Mouse (Mus musculus): ENCODE measurements at regions not wholly inside any gene's neighbourhood (a gene's known extent, or its start where the extent isn't known, plus 50 kb on each side); places are given as distances from the start of the nearest gene placed in this dataset.
A peak's percentile ranks its signal among the peaks of the same experiment; 100 is the strongest.
"Not testable (repeated sequence)": the region's sequence is repeated elsewhere in the genome, so short reads cannot be mapped to it uniquely, and the experiment has no call there.

GRCm38 (mm10) chr14:86315974-86316373 is 825.1 kb downstream of the Diaph3 start:
- Histone ChIP-seq H3K9ac (replicated peaks; ENCODE audit: low read depth, low read length) (no peak overlapping the region), H3K4me1 (ENCODE audit: control insufficient read depth, insufficient read depth, low read length) (no peaks in the 10 kb centered on the region), H3K36me3 (ENCODE audit: control insufficient read depth, insufficient read depth, low read length) (no peaks in the 10 kb centered on the region), H3K27ac (ENCODE audit: low read depth, low read length) (no peak overlapping the region), H3K9me3 (ENCODE audit: control insufficient read depth, low read length) (no peaks in the 10 kb centered on the region), H3K4me3 (ENCODE audit: low read depth, low read length) (no peak overlapping the region), H3K27me3 (ENCODE audit: control insufficient read depth, insufficient read depth, low read length) (no peaks in the 10 kb centered on the region), H3K4me2 (ENCODE audit: low read depth, low read length) (no peak overlapping the region)
- WGBS: 87% methylated on average over 6 of the region's 6 CpGs
- ATAC-seq (ENCODE audit: low read depth): no peak

DNA sequence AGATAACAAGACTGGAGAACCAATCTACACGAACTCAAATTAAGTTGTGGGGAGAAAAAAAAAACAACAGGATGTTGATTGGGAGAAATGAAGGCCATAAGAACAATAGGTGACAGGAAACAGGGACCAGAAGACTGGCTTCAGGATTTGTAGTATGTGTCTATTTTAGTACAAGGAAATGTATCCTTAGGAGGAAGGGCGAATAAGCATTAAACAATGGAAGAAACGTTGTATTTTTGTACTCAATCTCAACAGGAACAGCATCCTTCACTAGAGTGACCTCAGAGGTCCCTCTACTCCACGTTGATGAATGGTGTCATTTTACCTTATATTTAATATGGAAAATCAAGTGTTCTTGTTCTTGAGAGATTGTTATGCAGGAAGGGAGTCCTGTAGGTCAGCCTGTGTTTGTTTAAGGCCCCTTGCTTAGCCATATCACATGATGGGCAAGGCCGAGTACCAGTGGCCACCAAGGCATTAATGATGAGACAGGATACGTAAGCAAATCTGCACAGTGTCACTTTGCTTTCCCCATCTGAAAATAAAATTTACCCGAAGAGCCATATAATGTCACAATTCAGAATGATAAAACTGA is 832.0 kb downstream of the Diaph3 start:
- Histone ChIP-seq H3K27me3 (ENCODE audit: control insufficient read depth, insufficient read depth, low read length) (no peaks in the 10 kb centered on the region), H3K36me3 (ENCODE audit: control insufficient read depth, insufficient read depth, low read length) (no peaks in the 10 kb centered on the region), H3K9ac (replicated peaks; ENCODE audit: low read depth, low read length) (no peak overlapping the region), H3K4me1 (ENCODE audit: control insufficient read depth, insufficient read depth, low read length) (no peaks in the 10 kb centered on the region), H3K27ac (ENCODE audit: low read depth, low read length) (no peak overlapping the region), H3K4me3 (ENCODE audit: low read depth, low read length) (no peak overlapping the region), H3K4me2 (ENCODE audit: low read depth, low read length) (no peak overlapping the region), H3K9me3 (ENCODE audit: control insufficient read depth, low read length) (no peaks in the 10 kb centered on the region)
- WGBS: 82% methylated on average over 7 of the region's 7 CpGs
- no peak for ATAC-seq (ENCODE audit: low read depth)

GRCm38 (mm10) chr14:86307806-86308205 is 833.2 kb downstream of the Diaph3 start:
- Histone ChIP-seq H3K36me3 (ENCODE audit: control insufficient read depth, insufficient read depth, low read length) (no peaks in the 10 kb centered on the region), H3K4me3 (ENCODE audit: low read depth, low read length) (no peak overlapping the region), H3K27ac (ENCODE audit: low read depth, low read length) (no peak overlapping the region), H3K4me2 (ENCODE audit: low read depth, low read length) (no peak overlapping the region), H3K9ac (replicated peaks; ENCODE audit: low read depth, low read length) (no peak overlapping the region), H3K4me1 (ENCODE audit: control insufficient read depth, insufficient read depth, low read length) (no peaks in the 10 kb centered on the region), H3K9me3 (ENCODE audit: control insufficient read depth, low read length) (no peaks in the 10 kb centered on the region), H3K27me3 (ENCODE audit: control insufficient read depth, insufficient read depth, low read length) (no peaks in the 10 kb centered on the region)
- peak; percentile 60; the same call in 1 of the 2 replicates for ATAC-seq (ENCODE audit: low read depth)
- 42% methylated on average over 2 of the region's 2 CpGs for WGBS

- Histone ChIP-seq H3K4me1 (ENCODE audit: control insufficient read depth, insufficient read depth, low read length) (no peaks in the 10 kb centered on the region), H3K9ac (replicated peaks; ENCODE audit: low read depth, low read length) (no peak overlapping the region), H3K9me3 (ENCODE audit: control insufficient read depth, low read length) (no peaks in the 10 kb centered on the region), H3K36me3 (ENCODE audit: control insufficient read depth, insufficient read depth, low read length) (no peaks in the 10 kb centered on the region), H3K4me2 (ENCODE audit: low read depth, low read length) (no peak overlapping the region), H3K27ac (ENCODE audit: low read depth, low read length) (no peak overlapping the region), H3K27me3 (ENCODE audit: control insufficient read depth, insufficient read depth, low read length) (no peaks in the 10 kb centered on the region), H3K4me3 (ENCODE audit: low read depth, low read length) (no peak overlapping the region)
- 93% methylated on average over 5 of the region's 5 CpGs for WGBS
- no peak for ATAC-seq (ENCODE audit: low read depth)
Observed at GRCm38 (mm10) chr14:86301666-86302065, 839.4 kb downstream of the Diaph3 start.

DNA sequence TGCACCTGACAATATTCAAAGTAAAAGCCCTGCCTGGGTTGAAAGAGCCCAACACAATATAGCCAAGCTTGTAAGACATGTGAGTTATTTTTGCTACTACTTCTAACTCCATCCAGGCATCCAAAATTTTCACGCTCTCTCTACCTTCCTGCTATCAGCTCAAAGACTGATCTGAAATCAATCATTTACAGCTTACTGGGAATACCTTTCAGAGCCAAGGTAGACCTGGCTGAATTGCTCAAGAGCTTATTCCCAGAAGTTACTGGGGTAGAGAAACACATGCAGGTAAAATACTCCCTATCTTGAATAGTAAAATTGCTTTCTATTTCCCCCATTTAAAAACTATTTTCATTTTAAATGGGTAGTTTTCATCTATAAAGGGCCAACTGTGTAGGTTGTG is 840.2 kb downstream of the Diaph3 start:
- Histone ChIP-seq H3K4me1 (ENCODE audit: control insufficient read depth, insufficient read depth, low read length) (no peaks in the 10 kb centered on the region), H3K4me2 (ENCODE audit: low read depth, low read length) (no peak overlapping the region), H3K36me3 (ENCODE audit: control insufficient read depth, insufficient read depth, low read length) (no peaks in the 10 kb centered on the region), H3K27me3 (ENCODE audit: control insufficient read depth, insufficient read depth, low read length) (no peaks in the 10 kb centered on the region), H3K9me3 (ENCODE audit: control insufficient read depth, low read length) (no peaks in the 10 kb centered on the region), H3K27ac (ENCODE audit: low read depth, low read length) (no peak overlapping the region), H3K4me3 (ENCODE audit: low read depth, low read length) (no peak overlapping the region), H3K9ac (replicated peaks; ENCODE audit: low read depth, low read length) (no peak overlapping the region)
- WGBS: 91% methylated on average over 1 of the region's 1 CpGs
- ATAC-seq (ENCODE audit: low read depth): no peak

DNA sequence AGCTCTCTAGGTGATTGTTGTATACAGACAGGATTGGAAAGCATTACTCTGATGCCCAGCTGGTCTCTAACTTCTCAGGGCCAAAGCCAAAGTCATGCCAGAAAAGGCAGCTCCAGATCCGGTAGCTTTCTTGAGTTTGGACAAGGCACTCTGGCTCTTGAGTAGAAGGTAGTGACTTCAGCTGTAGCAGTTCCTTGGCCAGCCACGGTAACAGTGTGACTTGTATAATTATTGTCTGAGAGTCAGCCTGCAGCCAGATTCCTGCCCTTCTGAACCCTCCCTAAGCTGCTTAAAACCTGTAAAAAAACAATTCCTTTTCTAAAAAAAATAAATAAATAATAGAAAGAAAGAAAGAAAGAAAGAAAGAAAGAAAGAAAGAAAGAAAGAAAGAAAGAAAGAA is 843.0 kb downstream of the Diaph3 start:
- no peaks in the 10 kb centered on the region for H3K9me3 ChIP-seq (ENCODE audit: control insufficient read depth, low read length)
- H3K4me3 ChIP-seq (ENCODE audit: low read depth, low read length): no peak overlapping the region
- 75% methylated on average over 2 of the region's 2 CpGs for WGBS
- no peak overlapping the region for H3K9ac ChIP-seq (replicated peaks; ENCODE audit: low read depth, low read length)
- no peak overlapping the region for H3K27ac ChIP-seq (ENCODE audit: low read depth, low read length)
- H3K27me3 ChIP-seq (ENCODE audit: control insufficient read depth, insufficient read depth, low read length): no peaks in the 10 kb centered on the region
- H3K4me1 ChIP-seq (ENCODE audit: control insufficient read depth, insufficient read depth, low read length): no peaks in the 10 kb centered on the region
- no peak for ATAC-seq (ENCODE audit: low read depth)
- H3K4me2 ChIP-seq (ENCODE audit: low read depth, low read length): no peak overlapping the region
- no peaks in the 10 kb centered on the region for H3K36me3 ChIP-seq (ENCODE audit: control insufficient read depth, insufficient read depth, low read length)

GRCm38 (mm10) chr14:86294606-86295005 is 846.4 kb downstream of the Diaph3 start:
- H3K27me3 ChIP-seq (ENCODE audit: control insufficient read depth, insufficient read depth, low read length); H3K27ac ChIP-seq (ENCODE audit: low read depth, low read length); ATAC-seq (ENCODE audit: low read depth); H3K36me3 ChIP-seq (ENCODE audit: control insufficient read depth, insufficient read depth, low read length); H3K4me1 ChIP-seq (ENCODE audit: control insufficient read depth, insufficient read depth, low read length); H3K9ac ChIP-seq (replicated peaks; ENCODE audit: low read depth, low read length); H3K4me2 ChIP-seq (ENCODE audit: low read depth, low read length); H3K9me3 ChIP-seq (ENCODE audit: control insufficient read depth, low read length); H3K4me3 ChIP-seq (ENCODE audit: low read depth, low read length): not testable (repeated sequence)
- WGBS: 91% methylated on average over 5 of the region's 5 CpGs

DNA sequence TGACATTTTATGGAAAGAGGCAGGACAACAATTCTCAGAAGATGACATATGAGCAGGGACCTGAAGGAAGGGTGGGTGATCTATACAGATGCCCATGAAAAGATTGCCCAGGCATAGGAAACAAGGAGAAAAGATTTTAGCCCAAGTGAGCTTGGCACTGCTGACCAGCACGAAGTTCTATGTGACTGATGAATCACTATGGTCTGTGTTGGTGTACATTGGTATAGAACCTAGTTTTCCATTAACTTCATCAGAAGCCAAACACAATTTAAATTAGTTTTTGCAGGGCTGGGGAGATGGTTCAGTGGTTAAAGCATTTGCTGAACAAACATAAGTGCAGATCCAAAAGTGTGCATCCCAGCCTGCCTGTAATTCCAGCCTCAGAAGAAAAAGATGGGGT is 847.2 kb downstream of the Diaph3 start:
- ATAC-seq (ENCODE audit: low read depth): no peak
- Histone ChIP-seq H3K36me3 (ENCODE audit: control insufficient read depth, insufficient read depth, low read length) (no peaks in the 10 kb centered on the region), H3K9ac (replicated peaks; ENCODE audit: low read depth, low read length) (no peak overlapping the region), H3K27me3 (ENCODE audit: control insufficient read depth, insufficient read depth, low read length) (no peaks in the 10 kb centered on the region), H3K27ac (ENCODE audit: low read depth, low read length) (no peak overlapping the region), H3K4me3 (ENCODE audit: low read depth, low read length) (no peak overlapping the region), H3K4me1 (ENCODE audit: control insufficient read depth, insufficient read depth, low read length) (no peaks in the 10 kb centered on the region), H3K4me2 (ENCODE audit: low read depth, low read length) (no peak overlapping the region), H3K9me3 (ENCODE audit: control insufficient read depth, low read length) (no peaks in the 10 kb centered on the region)
- WGBS: 85% methylated on average over 1 of the region's 1 CpGs

- H3K9ac ChIP-seq (replicated peaks; ENCODE audit: low read depth, low read length): no peak overlapping the region
- H3K4me2 ChIP-seq (ENCODE audit: low read depth, low read length): no peak overlapping the region
- H3K4me3 ChIP-seq (ENCODE audit: low read depth, low read length): no peak overlapping the region
- H3K9me3 ChIP-seq (ENCODE audit: control insufficient read depth, low read length): no peaks in the 10 kb centered on the region
- WGBS: 64% methylated on average over 3 of the region's 3 CpGs
- no peaks in the 10 kb centered on the region for H3K27me3 ChIP-seq (ENCODE audit: control insufficient read depth, insufficient read depth, low read length)
- no peak; the same call in 1 of the 2 replicates for ATAC-seq (ENCODE audit: low read depth)
- H3K36me3 ChIP-seq (ENCODE audit: control insufficient read depth, insufficient read depth, low read length): no peaks in the 10 kb centered on the region
- no peaks in the 10 kb centered on the region for H3K4me1 ChIP-seq (ENCODE audit: control insufficient read depth, insufficient read depth, low read length)
- no peak overlapping the region for H3K27ac ChIP-seq (ENCODE audit: low read depth, low read length)
Observed at GRCm38 (mm10) chr14:86293371-86293770, 847.7 kb downstream of the Diaph3 start.

Measured in neural tube, embryonic 14.5 days (tissue).